Mouse (Mus musculus) G1E (cell line): ENCODE results near the gene Apoa5.

Source experiments
- CTCF ChIP-seq: IDR thresholded peaks from 2 replicates; pipeline ENCODE4 v1.5.1; 2012; ENCODE audit warnings: low read depth, low read length, inconsistent platforms, mixed read lengths
- GATA1 ChIP-seq: IDR thresholded peaks from 2 replicates; pipeline ENCODE4 v1.6.1; 2012; ENCODE audit warnings: borderline replicate concordance, low read length, inconsistent platforms, mixed read lengths

DNA sequence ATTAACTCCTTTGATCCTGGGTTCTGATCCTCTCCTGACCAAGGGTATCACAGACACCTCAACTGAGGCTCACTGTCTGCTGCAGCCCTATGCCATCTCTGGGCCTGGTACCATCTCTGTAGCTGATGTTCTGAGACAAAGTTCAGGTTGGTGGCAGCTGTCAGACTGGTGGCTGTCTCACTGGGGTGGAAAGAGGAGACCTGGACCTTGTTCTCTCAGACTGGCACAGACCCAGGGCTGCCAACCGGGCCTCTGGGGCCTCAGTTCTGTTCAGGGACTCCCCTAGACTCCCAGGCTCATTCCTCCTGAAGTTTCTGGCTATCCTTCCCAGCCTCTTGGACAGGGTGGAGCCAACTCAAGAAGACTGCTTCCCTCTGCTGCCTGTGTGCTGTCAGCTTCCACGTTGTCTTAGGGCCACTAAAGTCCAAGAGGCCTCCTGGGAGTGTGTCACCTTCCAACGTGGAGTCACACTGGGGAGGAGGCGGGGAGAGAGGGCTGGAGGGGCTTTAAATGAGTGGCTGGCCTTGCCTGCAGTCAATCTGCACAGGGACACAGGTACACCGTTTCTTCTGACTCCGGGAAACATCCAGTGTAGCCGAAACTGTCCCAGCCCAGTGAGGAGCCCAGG is 27.8 kb upstream of the Apoa5 start, which contains the start of gene Apoa4:
- TF ChIP-seq CTCF (no peak), GATA1 (no peak)
